Mouse (Mus musculus) bone marrow macrophage, adult 2 months (primary cell): ENCODE data around the gene Tekt2.
A peak's percentile ranks its signal among the peaks of the same experiment; 100 is the strongest.

Experiments
- CTCF ChIP-seq: IDR thresholded peaks from 2 replicates; pipeline ENCODE4 v1.5.1; 2012; ENCODE audit warnings: low read depth, mild to moderate bottlenecking, low read length, moderate library complexity
- POLR2A ChIP-seq: IDR thresholded peaks from 2 replicates; pipeline ENCODE4 v1.6.1; 2012; ENCODE audit warnings: mild to moderate bottlenecking, low read depth, low read length, borderline replicate concordance

- TF ChIP-seq POLR2A = no peak
- TF ChIP-seq CTCF = peak; percentile 99
Observed at GRCm38 (mm10) chr4:126321111-126321853, 4.2 kb downstream of the Tekt2 start, which contains the start of gene Adprhl2.
